Mouse (Mus musculus) myocyte (in vitro differentiated cells): ENCODE data around the gene Akap13.

Experiments
- E2F4 ChIP-seq: IDR thresholded peaks from one replicate; pipeline ENCODE4 v1.6.1; 2011; ENCODE audit warnings: mild to moderate bottlenecking, control low read depth, moderate library complexity; ENCODE audit not compliant: insufficient read depth
- MAX ChIP-seq: IDR thresholded peaks from one replicate; pipeline ENCODE4 v1.6.1; 2011; ENCODE audit warnings: low read depth, mild to moderate bottlenecking, control low read depth
- MYOD1 ChIP-seq, 3 experiments: IDR thresholded peaks; one replicate each; pipeline ENCODE4 v1.6.1; 2011; ENCODE audit warnings: control low read depth in 2 of 3, low read depth in 2 of 3, mild to moderate bottlenecking in 2 of 3, moderate library complexity in 1 of 3; ENCODE audit not compliant: insufficient read length in 2 of 3, control insufficient read depth in 1 of 3
- POLR2A ChIP-seq: IDR thresholded peaks from one replicate; pipeline ENCODE4 v1.6.1; 2011; ENCODE audit warnings: low read depth, mild to moderate bottlenecking, control low read depth, moderate library complexity; ENCODE audit not compliant: insufficient read length
- POLR2AphosphoS2 ChIP-seq: IDR thresholded peaks from one replicate; pipeline ENCODE4 v1.6.1; 2011; ENCODE audit warnings: low read depth, control low read depth; ENCODE audit not compliant: insufficient read length
- SRF ChIP-seq: IDR thresholded peaks from one replicate; pipeline ENCODE4 v1.6.1; 2011; ENCODE audit warnings: low read depth; ENCODE audit not compliant: control insufficient read depth, insufficient read length
- TCF12 ChIP-seq: IDR thresholded peaks from one replicate; pipeline ENCODE4 v1.6.1; 2011; ENCODE audit warnings: mild to moderate bottlenecking, control low read depth; ENCODE audit not compliant: poor library complexity, insufficient read depth, severe bottlenecking
- USF1 ChIP-seq: IDR thresholded peaks from one replicate; pipeline ENCODE4 v1.6.1; 2011; ENCODE audit warnings: low read depth, mild to moderate bottlenecking, control low read depth, moderate library complexity

DNA sequence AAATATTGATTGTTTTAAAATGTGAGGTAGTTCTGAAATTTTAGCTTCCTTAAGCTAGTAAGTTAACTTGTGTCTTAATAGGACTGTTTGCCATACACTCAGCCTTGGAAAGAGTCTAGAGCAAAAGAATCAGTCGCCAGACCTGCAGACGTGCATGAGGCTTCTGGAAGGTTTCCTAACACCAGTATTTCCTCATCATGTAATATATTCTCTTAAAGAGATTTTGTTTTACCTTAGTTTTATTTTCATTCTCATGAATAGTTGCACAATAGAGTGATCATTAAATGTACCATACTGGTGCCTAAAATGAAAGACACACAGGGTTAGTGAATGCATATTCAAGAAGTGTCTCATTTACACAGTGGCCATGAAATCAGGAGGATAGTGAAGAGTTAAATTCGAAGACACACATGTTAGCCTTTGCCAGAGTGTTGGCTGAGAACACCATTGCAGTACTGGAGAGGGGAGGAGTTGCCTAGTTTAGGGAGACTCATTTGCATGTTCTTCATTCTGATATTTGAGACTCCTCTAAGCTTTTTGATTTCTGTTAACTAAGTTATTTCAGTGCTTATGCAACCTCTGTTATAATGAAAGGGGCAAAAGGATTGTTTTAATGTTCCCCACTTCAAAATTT is 198.5 kb downstream of the Akap13 start:
- TF ChIP-seq POLR2A (no peak), E2F4 (no peak), SRF (no peak), MYOD1 (IDR thresholded peaks at IDR 0.05; ENCODE audit: control insufficient read depth in 1 of 3, insufficient read length in 2 of 3, low read depth in 2 of 3) (no peak), MAX (no peak), USF1 (no peak), TCF12 (no peak), POLR2AphosphoS2 (no peak)
